Mouse (Mus musculus) right cerebral cortex, postnatal 4 days (tissue): Measurements from ENCODE around the gene Ccr6.
"Not testable (repeated sequence)": the region's sequence is repeated elsewhere in the genome, so short reads cannot be mapped to it uniquely, and the experiment has no call there.

Experiments used
- DNase-seq: peaks from one replicate; pipeline ENCODE4 v3.0.0-alpha.2; 2022

Gene Ccr6

GRCm38 (mm10) chr17:8235743-8236142 is at the start of gene Ccr6:
Gene Ccr6, plus strand, starts transcription at chr17:8236043.
- DNase-seq, result no peak

GRCm38 (mm10) chr17:8193678-8194077 is 42.2 kb upstream of the Ccr6 start:
- no peak for DNase-seq

GRCm38 (mm10) chr17:8195685-8196376 is 40.0 kb upstream of the Ccr6 start:
- DNase-seq, result no peak

- no peak for DNase-seq
Observed at GRCm38 (mm10) chr17:8197652-8198051, 38.2 kb upstream of the Ccr6 start.

GRCm38 (mm10) chr17:8199067-8199935 is 36.5 kb upstream of the Ccr6 start:
- no peak for DNase-seq

GRCm38 (mm10) chr17:8199936-8200330 is 35.9 kb upstream of the Ccr6 start:
- no peak for DNase-seq

GRCm38 (mm10) chr17:8203487-8203886 is 32.4 kb upstream of the Ccr6 start:
- no peak for DNase-seq

GRCm38 (mm10) chr17:8205221-8205631 is 30.6 kb upstream of the Ccr6 start:
- DNase-seq, result not testable (repeated sequence)

GRCm38 (mm10) chr17:8206691-8207090 is 29.2 kb upstream of the Ccr6 start:
- no peak for DNase-seq

- no peak for DNase-seq
Observed at GRCm38 (mm10) chr17:8209696-8210095, 26.1 kb upstream of the Ccr6 start.

- no peak for DNase-seq
Observed at GRCm38 (mm10) chr17:8210170-8210569, 25.7 kb upstream of the Ccr6 start.

GRCm38 (mm10) chr17:8210675-8211074 is 25.2 kb upstream of the Ccr6 start:
- no peak for DNase-seq

- DNase-seq, result no peak
Observed at GRCm38 (mm10) chr17:8211399-8211798, 24.4 kb upstream of the Ccr6 start.

GRCm38 (mm10) chr17:8214369-8214768 is 21.5 kb upstream of the Ccr6 start:
- DNase-seq, result no peak

GRCm38 (mm10) chr17:8215016-8215745 is 20.7 kb upstream of the Ccr6 start:
- DNase-seq, result no peak

- DNase-seq, result no peak
Observed at GRCm38 (mm10) chr17:8223225-8223624, 12.6 kb upstream of the Ccr6 start.

- DNase-seq, result no peak
Observed at GRCm38 (mm10) chr17:8224072-8224471, 11.8 kb upstream of the Ccr6 start.

GRCm38 (mm10) chr17:8225166-8225565 is 10.7 kb upstream of the Ccr6 start:
- no peak for DNase-seq

- no peak for DNase-seq
Observed at GRCm38 (mm10) chr17:8225746-8226145, 10.1 kb upstream of the Ccr6 start.

GRCm38 (mm10) chr17:8228622-8229021 is 7.2 kb upstream of the Ccr6 start:
- DNase-seq, result no peak

- DNase-seq, result no peak
Observed at GRCm38 (mm10) chr17:8229607-8230006, 6.2 kb upstream of the Ccr6 start.

GRCm38 (mm10) chr17:8232089-8232488 is 3.8 kb upstream of the Ccr6 start:
- peak; percentile 28 for DNase-seq

GRCm38 (mm10) chr17:8233618-8234214 is 2.1 kb upstream of the Ccr6 start:
- DNase-seq, result no peak
